Mouse (Mus musculus): Measurements from ENCODE around the gene Sox9. TPM values are rescaled to one million over a fixed set of nuclear protein-coding genes. Genes with fewer than 3 reads are reported as not detected.

The Sox9 gene
- polyA plus RNA-seq, 1 experiment from 2014 or later, result 34.4 TPM

DNA sequence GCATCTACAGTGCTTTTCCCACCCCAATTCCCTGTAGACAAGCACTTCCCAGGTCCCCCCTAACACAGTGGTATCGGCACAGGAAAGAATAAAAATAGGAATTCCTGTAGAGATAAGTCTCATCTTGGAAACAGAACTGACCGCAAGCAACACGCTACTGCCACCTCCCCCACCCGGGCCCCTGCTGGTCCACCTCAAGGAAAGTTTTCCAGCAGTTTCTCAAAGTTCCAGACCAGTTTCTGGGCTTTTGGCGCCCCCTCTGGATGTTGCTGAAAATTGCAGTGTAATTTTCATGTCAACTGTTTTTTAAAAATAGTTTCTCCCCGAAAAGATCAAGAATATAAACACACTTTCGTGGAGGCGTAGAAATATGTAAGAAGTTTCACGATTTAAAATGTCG, 2.3 kb upstream of the Sox9 start:
- H3K9me3 ChIP-seq (ENCODE audit: control insufficient read depth, low read length), result no peaks in the 10 kb centered on the region
- H3K27ac ChIP-seq (ENCODE audit: low read depth, low read length), result no peak overlapping the region
- no peak overlapping the region for H3K4me2 ChIP-seq (ENCODE audit: low read depth, low read length)
- WGBS, result under 1% methylated on average over 10 of the region's 10 CpGs
- H3K4me3 ChIP-seq (ENCODE audit: low read depth, low read length), result no peak overlapping the region
- no peaks in the 10 kb centered on the region for H3K27me3 ChIP-seq (ENCODE audit: control insufficient read depth, insufficient read depth, low read length)
- H3K36me3 ChIP-seq (ENCODE audit: control insufficient read depth, insufficient read depth, low read length), result no peaks in the 10 kb centered on the region
- no peak for ATAC-seq (ENCODE audit: low read depth)
- H3K4me1 ChIP-seq (ENCODE audit: control insufficient read depth, insufficient read depth, low read length), result peaks cover 16% of the 10 kb centered on the region
- no peak overlapping the region for H3K9ac ChIP-seq (replicated peaks; ENCODE audit: low read depth, low read length)

DNA sequence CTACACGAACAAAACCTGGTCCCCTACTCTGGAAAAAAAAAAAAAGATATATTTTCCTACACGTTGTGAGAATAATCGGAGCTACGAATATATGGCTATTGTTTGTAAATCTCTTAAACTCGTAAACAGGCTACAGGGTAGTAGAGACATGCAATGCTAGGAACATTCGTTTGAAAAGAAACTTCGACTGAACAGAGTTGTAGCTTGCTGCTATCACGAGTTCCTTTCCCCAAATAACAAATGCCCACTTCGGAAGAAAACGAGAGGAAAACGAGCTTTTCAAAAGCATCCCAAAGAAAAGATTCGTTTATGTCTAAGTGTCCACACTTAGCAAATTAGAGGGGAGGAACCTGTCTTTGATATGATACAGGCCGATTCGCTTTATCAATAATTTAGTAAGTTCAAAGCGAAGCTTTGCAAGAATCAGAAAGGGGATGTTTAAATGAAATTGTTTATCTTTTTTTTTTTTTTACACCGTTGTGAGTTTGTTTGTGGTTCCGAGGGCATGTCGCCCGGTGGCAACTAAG, 1.6 kb upstream of the Sox9 start:
- peaks cover 16% of the 10 kb centered on the region for H3K4me1 ChIP-seq (ENCODE audit: control insufficient read depth, insufficient read depth, low read length)
- no peaks in the 10 kb centered on the region for H3K36me3 ChIP-seq (ENCODE audit: control insufficient read depth, insufficient read depth, low read length)
- no peak for ATAC-seq (ENCODE audit: low read depth)
- 0 out of 2 replicates have a peak overlapping the region, but pooled peaks have one; percentile 4 for H3K4me3 ChIP-seq (ENCODE audit: low read depth, low read length)
- peak overlapping the region; percentile 93; the same call in 1 of the 2 replicates for H3K4me2 ChIP-seq (ENCODE audit: low read depth, low read length)
- WGBS, result 5% methylated on average over 19 of the region's 19 CpGs
- no peak overlapping the region for H3K27ac ChIP-seq (ENCODE audit: low read depth, low read length)
- no peak overlapping the region for H3K9ac ChIP-seq (replicated peaks; ENCODE audit: low read depth, low read length)
- H3K9me3 ChIP-seq (ENCODE audit: control insufficient read depth, low read length), result no peaks in the 10 kb centered on the region
- H3K27me3 ChIP-seq (ENCODE audit: control insufficient read depth, insufficient read depth, low read length), result no peaks in the 10 kb centered on the region

DNA sequence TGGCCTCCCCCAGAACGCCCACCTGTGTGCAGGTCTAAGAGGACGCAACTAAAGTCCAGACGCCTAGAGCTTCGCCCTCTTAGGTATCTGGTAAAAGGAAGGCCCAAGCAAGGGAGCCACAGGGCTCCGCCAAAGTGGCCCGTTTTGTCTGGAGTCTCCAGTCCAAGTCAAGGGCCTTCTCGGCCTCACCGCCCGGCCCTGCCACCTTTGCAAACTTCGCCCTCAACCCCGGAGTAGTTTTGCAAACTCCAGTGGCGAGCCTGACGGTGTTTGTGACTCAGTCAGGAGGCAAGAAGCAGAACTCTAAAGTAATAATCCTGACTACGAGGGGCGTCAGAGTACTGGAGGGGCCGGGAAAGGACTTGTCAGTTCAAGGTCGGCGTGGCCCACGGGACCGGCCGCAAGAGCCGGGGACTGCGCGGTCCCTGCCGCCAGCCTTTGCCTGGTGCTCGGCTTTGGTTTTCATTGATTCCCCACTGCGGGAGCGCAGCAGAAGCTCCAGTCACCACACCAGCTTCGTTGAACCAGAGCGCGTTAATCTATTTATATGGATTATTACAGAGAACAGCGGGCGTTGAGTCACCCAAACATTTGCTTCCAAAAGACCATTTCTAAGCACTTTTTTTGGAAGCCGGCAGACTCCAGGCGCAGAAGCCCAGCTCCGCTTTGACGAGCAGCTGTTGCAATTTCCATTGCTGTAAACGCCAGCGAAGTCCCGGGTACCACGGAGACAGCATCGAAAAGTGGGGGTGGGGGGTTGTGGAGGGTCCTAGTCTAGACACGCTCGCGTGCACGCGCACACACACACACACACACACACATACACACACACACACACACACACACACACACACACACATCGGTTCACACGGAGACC, 751 bp upstream of the Sox9 start:
- H3K4me3 ChIP-seq (ENCODE audit: low read depth, low read length), result peak overlapping the region; percentile 60
- H3K9me3 ChIP-seq (ENCODE audit: control insufficient read depth, low read length), result no peaks in the 10 kb centered on the region
- H3K4me1 ChIP-seq (ENCODE audit: control insufficient read depth, insufficient read depth, low read length), result peaks cover 16% of the 10 kb centered on the region
- H3K36me3 ChIP-seq (ENCODE audit: control insufficient read depth, insufficient read depth, low read length), result no peaks in the 10 kb centered on the region
- peak overlapping the region; percentile 7; the same call in 1 of the 2 replicates for H3K27ac ChIP-seq (ENCODE audit: low read depth, low read length)
- peak; percentile 39 for ATAC-seq (ENCODE audit: low read depth)
- peak overlapping the region; percentile 93 for H3K4me2 ChIP-seq (ENCODE audit: low read depth, low read length)
- H3K9ac ChIP-seq (replicated peaks; ENCODE audit: low read depth, low read length), result no peak overlapping the region; the same call in 1 of the 2 replicates
- under 1% methylated on average over 47 of the region's 49 CpGs for whole genome bisulfite sequencing
- H3K27me3 ChIP-seq (ENCODE audit: control insufficient read depth, insufficient read depth, low read length), result no peaks in the 10 kb centered on the region

DNA sequence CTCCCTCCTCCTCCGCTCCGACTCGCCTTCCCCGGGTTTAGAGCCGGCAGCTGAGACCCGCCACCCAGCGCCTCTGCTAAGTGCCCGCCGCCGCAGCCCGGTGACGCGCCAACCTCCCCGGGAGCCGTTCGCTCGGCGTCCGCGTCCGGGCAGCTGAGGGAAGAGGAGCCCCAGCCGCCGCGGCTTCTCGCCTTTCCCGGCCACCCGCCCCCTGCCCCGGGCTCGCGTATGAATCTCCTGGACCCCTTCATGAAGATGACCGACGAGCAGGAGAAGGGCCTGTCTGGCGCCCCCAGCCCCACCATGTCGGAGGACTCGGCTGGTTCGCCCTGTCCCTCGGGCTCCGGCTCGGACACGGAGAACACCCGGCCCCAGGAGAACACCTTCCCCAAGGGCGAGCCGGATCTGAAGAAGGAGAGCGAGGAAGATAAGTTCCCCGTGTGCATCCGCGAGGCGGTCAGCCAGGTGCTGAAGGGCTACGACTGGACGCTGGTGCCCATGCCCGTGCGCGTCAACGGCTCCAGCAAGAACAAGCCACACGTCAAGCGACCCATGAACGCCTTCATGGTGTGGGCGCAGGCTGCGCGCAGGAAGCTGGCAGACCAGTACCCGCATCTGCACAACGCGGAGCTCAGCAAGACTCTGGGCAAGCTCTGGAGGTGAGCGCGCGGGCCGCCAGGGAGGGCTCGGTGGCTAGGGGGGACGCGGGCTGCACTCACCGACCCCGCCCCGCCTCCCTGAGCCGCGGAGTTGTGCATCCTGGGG, 515 bp downstream of the Sox9 start:
- H3K36me3 ChIP-seq (ENCODE audit: control insufficient read depth, insufficient read depth, low read length), result no peaks in the 10 kb centered on the region
- H3K4me3 ChIP-seq (ENCODE audit: low read depth, low read length), result peak overlapping the region; percentile 60
- H3K9me3 ChIP-seq (ENCODE audit: control insufficient read depth, low read length), result no peaks in the 10 kb centered on the region
- H3K9ac ChIP-seq (replicated peaks; ENCODE audit: low read depth, low read length), result peak overlapping the region; percentile 64
- ATAC-seq (ENCODE audit: low read depth), result peak; percentile 50
- H3K27ac ChIP-seq (ENCODE audit: low read depth, low read length), result peak overlapping the region; percentile 76
- H3K4me2 ChIP-seq (ENCODE audit: low read depth, low read length), result peak overlapping the region; percentile 93
- H3K27me3 ChIP-seq (ENCODE audit: control insufficient read depth, insufficient read depth, low read length), result no peaks in the 10 kb centered on the region
- peaks cover 16% of the 10 kb centered on the region for H3K4me1 ChIP-seq (ENCODE audit: control insufficient read depth, insufficient read depth, low read length)
- WGBS, result under 1% methylated on average over 66 of the region's 75 CpGs

DNA sequence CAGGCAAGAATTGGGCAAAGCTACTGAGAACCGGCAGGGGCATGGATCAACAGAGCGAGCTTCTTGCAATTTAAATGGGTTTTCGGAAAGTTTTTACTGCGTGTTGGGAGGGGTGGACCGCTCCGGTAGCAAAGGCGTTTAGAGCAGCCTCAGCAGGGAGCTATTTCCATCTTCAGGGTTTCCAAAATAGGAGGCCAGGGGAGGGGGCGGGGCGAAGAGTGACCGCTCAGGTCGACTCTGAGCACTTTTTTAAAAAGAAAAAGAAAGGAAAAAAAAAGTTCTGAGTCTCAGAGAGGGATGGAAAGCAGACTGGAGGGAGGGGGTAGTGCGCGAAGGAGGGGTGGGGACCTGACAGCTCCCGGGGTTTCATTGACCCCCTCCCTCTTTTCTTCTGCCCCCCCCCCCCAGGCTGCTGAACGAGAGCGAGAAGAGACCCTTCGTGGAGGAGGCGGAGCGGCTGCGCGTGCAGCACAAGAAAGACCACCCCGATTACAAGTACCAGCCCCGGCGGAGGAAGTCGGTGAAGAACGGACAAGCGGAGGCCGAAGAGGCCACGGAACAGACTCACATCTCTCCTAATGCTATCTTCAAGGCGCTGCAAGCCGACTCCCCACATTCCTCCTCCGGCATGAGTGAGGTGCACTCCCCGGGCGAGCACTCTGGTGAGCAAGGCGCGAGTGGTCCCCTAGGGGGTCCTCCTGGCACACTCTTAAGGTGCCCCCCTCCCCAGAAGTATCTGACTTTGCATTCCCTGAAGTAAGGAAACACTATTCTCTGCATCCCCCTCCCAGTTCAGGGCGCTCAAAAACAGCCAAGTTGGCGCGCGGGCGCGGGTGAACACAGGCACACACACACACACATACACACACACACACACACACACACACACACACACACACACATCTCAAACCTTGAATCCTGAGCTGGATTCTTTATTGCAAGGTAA, 1.6 kb downstream of the Sox9 start:
- peak overlapping the region; percentile 60 for H3K4me3 ChIP-seq (ENCODE audit: low read depth, low read length)
- H3K9me3 ChIP-seq (ENCODE audit: control insufficient read depth, low read length), result no peaks in the 10 kb centered on the region
- H3K4me2 ChIP-seq (ENCODE audit: low read depth, low read length), result peak overlapping the region; percentile 93
- H3K27me3 ChIP-seq (ENCODE audit: control insufficient read depth, insufficient read depth, low read length), result no peaks in the 10 kb centered on the region
- WGBS, result under 1% methylated on average over 42 of the region's 42 CpGs
- peak overlapping the region; percentile 52; the same call in 1 of the 2 replicates for H3K27ac ChIP-seq (ENCODE audit: low read depth, low read length)
- no peaks in the 10 kb centered on the region for H3K36me3 ChIP-seq (ENCODE audit: control insufficient read depth, insufficient read depth, low read length)
- H3K9ac ChIP-seq (replicated peaks; ENCODE audit: low read depth, low read length), result peak overlapping the region; percentile 64
- ATAC-seq (ENCODE audit: low read depth), result no peak
- H3K4me1 ChIP-seq (ENCODE audit: control insufficient read depth, insufficient read depth, low read length), result peaks cover 16% of the 10 kb centered on the region

DNA sequence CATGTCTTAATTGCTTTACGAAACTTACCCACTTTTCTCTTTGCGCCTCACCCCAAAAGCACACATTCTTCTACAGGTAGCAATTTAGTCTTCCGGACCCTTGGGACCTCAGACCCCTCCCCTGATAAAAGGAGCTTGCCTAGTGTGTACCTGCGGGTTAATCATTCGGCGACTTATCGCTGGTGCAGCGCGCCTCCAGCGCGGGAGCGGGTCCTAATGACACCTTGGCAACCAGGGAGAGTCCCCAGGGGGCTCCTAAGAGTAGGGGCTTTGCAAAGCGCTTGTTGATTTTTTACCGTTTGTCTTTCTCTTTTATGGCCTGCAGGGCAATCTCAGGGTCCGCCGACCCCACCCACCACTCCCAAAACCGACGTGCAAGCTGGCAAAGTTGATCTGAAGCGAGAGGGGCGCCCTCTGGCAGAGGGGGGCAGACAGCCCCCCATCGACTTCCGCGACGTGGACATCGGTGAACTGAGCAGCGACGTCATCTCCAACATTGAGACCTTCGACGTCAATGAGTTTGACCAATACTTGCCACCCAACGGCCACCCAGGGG, 2.4 kb downstream of the Sox9 start:
- H3K36me3 ChIP-seq (ENCODE audit: control insufficient read depth, insufficient read depth, low read length), result no peaks in the 10 kb centered on the region
- H3K4me1 ChIP-seq (ENCODE audit: control insufficient read depth, insufficient read depth, low read length), result peaks cover 16% of the 10 kb centered on the region
- peak overlapping the region; percentile 93 for H3K4me2 ChIP-seq (ENCODE audit: low read depth, low read length)
- H3K27ac ChIP-seq (ENCODE audit: low read depth, low read length), result peak overlapping the region; percentile 76
- H3K27me3 ChIP-seq (ENCODE audit: control insufficient read depth, insufficient read depth, low read length), result no peaks in the 10 kb centered on the region
- H3K9me3 ChIP-seq (ENCODE audit: control insufficient read depth, low read length), result no peaks in the 10 kb centered on the region
- H3K4me3 ChIP-seq (ENCODE audit: low read depth, low read length), result peak overlapping the region; percentile 60
- peak overlapping the region; percentile 68 for H3K9ac ChIP-seq (replicated peaks; ENCODE audit: low read depth, low read length)
- ATAC-seq (ENCODE audit: low read depth), result no peak
- WGBS, result 2% methylated on average over 30 of the region's 30 CpGs

DNA sequence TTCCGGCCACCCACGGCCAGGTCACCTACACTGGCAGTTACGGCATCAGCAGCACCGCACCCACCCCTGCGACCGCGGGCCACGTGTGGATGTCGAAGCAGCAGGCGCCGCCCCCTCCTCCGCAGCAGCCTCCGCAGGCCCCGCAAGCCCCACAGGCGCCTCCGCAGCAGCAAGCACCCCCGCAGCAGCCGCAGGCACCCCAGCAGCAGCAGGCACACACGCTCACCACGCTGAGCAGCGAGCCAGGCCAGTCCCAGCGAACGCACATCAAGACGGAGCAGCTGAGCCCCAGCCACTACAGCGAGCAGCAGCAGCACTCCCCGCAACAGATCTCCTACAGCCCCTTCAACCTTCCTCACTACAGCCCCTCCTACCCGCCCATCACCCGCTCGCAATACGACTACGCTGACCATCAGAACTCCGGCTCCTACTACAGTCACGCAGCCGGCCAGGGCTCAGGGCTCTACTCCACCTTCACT, 2.9 kb downstream of the Sox9 start:
- Histone ChIP-seq H3K4me3 (ENCODE audit: low read depth, low read length) (peak overlapping the region; percentile 60), H3K27me3 (ENCODE audit: control insufficient read depth, insufficient read depth, low read length) (no peaks in the 10 kb centered on the region), H3K9ac (replicated peaks; ENCODE audit: low read depth, low read length) (peak overlapping the region; percentile 68), H3K27ac (ENCODE audit: low read depth, low read length) (peak overlapping the region; percentile 76), H3K4me1 (ENCODE audit: control insufficient read depth, insufficient read depth, low read length) (peaks cover 16% of the 10 kb centered on the region), H3K9me3 (ENCODE audit: control insufficient read depth, low read length) (no peaks in the 10 kb centered on the region), H3K4me2 (ENCODE audit: low read depth, low read length) (peak overlapping the region; percentile 93), H3K36me3 (ENCODE audit: control insufficient read depth, insufficient read depth, low read length) (no peaks in the 10 kb centered on the region)
- peak; percentile 48 for ATAC-seq (ENCODE audit: low read depth)
- under 1% methylated on average over 34 of the region's 34 CpGs for WGBS

DNA sequence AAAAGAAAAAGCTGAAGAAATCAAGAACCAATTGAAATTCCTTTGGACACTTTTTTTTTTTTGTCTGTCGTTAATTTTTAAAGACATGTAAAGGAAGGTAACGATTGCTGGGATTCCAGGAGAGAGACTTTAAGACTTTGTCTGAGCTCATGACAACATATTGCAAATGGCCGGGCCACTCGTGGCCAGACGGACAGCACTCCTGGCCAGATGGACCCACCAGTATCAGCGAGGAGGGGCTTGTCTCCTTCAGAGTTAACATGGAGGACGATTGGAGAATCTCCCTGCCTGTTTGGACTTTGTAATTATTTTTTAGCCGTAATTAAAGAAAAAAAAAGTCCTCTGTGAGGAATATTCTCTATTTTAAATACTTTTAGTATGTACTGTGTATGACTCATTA, 3.6 kb downstream of the Sox9 start:
- H3K27me3 ChIP-seq (ENCODE audit: control insufficient read depth, insufficient read depth, low read length), result no peaks in the 10 kb centered on the region
- ATAC-seq (ENCODE audit: low read depth), result no peak

More for the DNA sequence above, 3.6 kb downstream of the Sox9 start:
- 9% methylated on average over 8 of the region's 8 CpGs for WGBS
- Histone ChIP-seq H3K36me3 (ENCODE audit: control insufficient read depth, insufficient read depth, low read length) (no peaks in the 10 kb centered on the region), H3K4me3 (ENCODE audit: low read depth, low read length) (peak overlapping the region; percentile 60), H3K9me3 (ENCODE audit: control insufficient read depth, low read length) (no peaks in the 10 kb centered on the region), H3K9ac (replicated peaks; ENCODE audit: low read depth, low read length) (peak overlapping the region; percentile 68; the same call in 1 of the 2 replicates), H3K27ac (ENCODE audit: low read depth, low read length) (no peak overlapping the region), H3K4me1 (ENCODE audit: control insufficient read depth, insufficient read depth, low read length) (peaks cover 16% of the 10 kb centered on the region), H3K4me2 (ENCODE audit: low read depth, low read length) (peak overlapping the region; percentile 93)

Data from neural tube, embryonic 14.5 days (tissue).